Mouse (Mus musculus): ENCODE measurements around the gene Reps2.

Gene Reps2

GRCm38 (mm10) chrX:162589173-162589805, 54.2 kb downstream of the Reps2 start:
- no peak for DNase-seq (ENCODE audit: low spot score in 2 of 2)

GRCm38 (mm10) chrX:162584349-162584748, 59.1 kb downstream of the Reps2 start:
- no peak for DNase-seq (ENCODE audit: low spot score in 2 of 2)

- DNase-seq (ENCODE audit: low spot score in 2 of 2), result no peak
Measured at GRCm38 (mm10) chrX:162580521-162580920, 62.9 kb downstream of the Reps2 start.

- no peak for DNase-seq (ENCODE audit: low spot score in 2 of 2)
Measured at GRCm38 (mm10) chrX:162568439-162568838, 75.0 kb downstream of the Reps2 start.

- DNase-seq (ENCODE audit: low spot score in 2 of 2), result no peak
Measured at GRCm38 (mm10) chrX:162565501-162565900, 77.9 kb downstream of the Reps2 start.

GRCm38 (mm10) chrX:162556459-162556841, 87.0 kb downstream of the Reps2 start:
- DNase-seq (ENCODE audit: low spot score in 2 of 2), result no peak

GRCm38 (mm10) chrX:162555729-162556458, 87.6 kb downstream of the Reps2 start:
- DNase-seq (ENCODE audit: low spot score in 2 of 2), result no peak

- no peak for DNase-seq (ENCODE audit: low spot score in 2 of 2)
Measured at GRCm38 (mm10) chrX:162554513-162554912, 88.9 kb downstream of the Reps2 start.

GRCm38 (mm10) chrX:162552383-162552782, 91.1 kb downstream of the Reps2 start:
- DNase-seq (ENCODE audit: low spot score in 2 of 2), result no peak

GRCm38 (mm10) chrX:162545037-162545436, 98.4 kb downstream of the Reps2 start:
- DNase-seq (ENCODE audit: low spot score in 2 of 2), result no peak

GRCm38 (mm10) chrX:162542576-162543227, 100.7 kb downstream of the Reps2 start:
- no peak for DNase-seq (ENCODE audit: low spot score in 2 of 2)

- DNase-seq (ENCODE audit: low spot score in 2 of 2), result no peak
Measured at GRCm38 (mm10) chrX:162541961-162542360, 101.5 kb downstream of the Reps2 start.

GRCm38 (mm10) chrX:162531016-162531415, 112.4 kb downstream of the Reps2 start:
- no peak for DNase-seq (ENCODE audit: low spot score in 2 of 2)

- peak in 1 of 2 experiments; percentile 1 for DNase-seq (ENCODE audit: low spot score in 2 of 2)
Measured at GRCm38 (mm10) chrX:162527240-162527639, 116.2 kb downstream of the Reps2 start.

- DNase-seq (ENCODE audit: low spot score in 2 of 2), result no peak
Measured at GRCm38 (mm10) chrX:162521831-162522514, 121.5 kb downstream of the Reps2 start.

- no peak for DNase-seq (ENCODE audit: low spot score in 2 of 2)
Measured at GRCm38 (mm10) chrX:162521197-162521596, 122.3 kb downstream of the Reps2 start.

GRCm38 (mm10) chrX:162520374-162520773, 123.1 kb downstream of the Reps2 start:
- DNase-seq (ENCODE audit: low spot score in 2 of 2), result no peak

GRCm38 (mm10) chrX:162510426-162510980, 132.9 kb downstream of the Reps2 start:
- DNase-seq (ENCODE audit: low spot score in 2 of 2), result no peak

GRCm38 (mm10) chrX:162505186-162505585, 138.3 kb downstream of the Reps2 start:
- DNase-seq (ENCODE audit: low spot score in 2 of 2), result no peak

GRCm38 (mm10) chrX:162503436-162503835, 140.0 kb downstream of the Reps2 start:
- no peak for DNase-seq (ENCODE audit: low spot score in 2 of 2)

GRCm38 (mm10) chrX:162500962-162501361, 142.5 kb downstream of the Reps2 start:
- no peak for DNase-seq (ENCODE audit: low spot score in 2 of 2)

GRCm38 (mm10) chrX:162496485-162496884, 147.0 kb downstream of the Reps2 start:
- no peak for DNase-seq (ENCODE audit: low spot score in 2 of 2)
